Mouse (Mus musculus) hindbrain, embryonic 14.5 days (tissue): ENCODE measurements around the gene Adra1b. TPM values are rescaled to one million over a fixed set of nuclear protein-coding genes. Genes with fewer than 3 reads are reported as not detected.

Experiments used
- ATAC-seq: fragments of 200-750 bp; cut with Nextera tagmentation; 2 replicates; pipeline ENCODE4 v1.8.0; 2017; ENCODE audit warnings: moderate number of reproducible peaks, mild to moderate bottlenecking, moderate TSS enrichment, moderate library complexity; ENCODE audit not compliant: low FRiP score
- DNase-seq: peaks from one replicate; pipeline ENCODE4 v3.0.0-alpha.2; 2015; ENCODE audit warnings: low spot score
- H3K27ac ChIP-seq: fragments of 300-500 bp; sonication (generic); 2 replicates; pipeline ENCODE4 v1.5.1; 2014; ENCODE audit warnings: mild to moderate bottlenecking, moderate library complexity
- H3K27me3 ChIP-seq: fragments of 300-500 bp; sonication (generic); 2 replicates; pipeline ENCODE4 v1.6.1; 2014; ENCODE audit warnings: mild to moderate bottlenecking, low read length, mixed read lengths; ENCODE audit not compliant: control insufficient read depth, insufficient read depth
- H3K36me3 ChIP-seq: fragments of 300-500 bp; sonication (generic); replicated peaks from 2 replicates; pipeline ENCODE4 v1.6.1; 2014; ENCODE audit not compliant: control insufficient read depth, insufficient read depth
- H3K4me1 ChIP-seq: fragments of 300-500 bp; sonication (generic); replicated peaks from 2 replicates; pipeline ENCODE4 v1.6.1; 2014; ENCODE audit warnings: antibody characterized with exemption, low read length, mixed read lengths; ENCODE audit not compliant: control insufficient read depth, insufficient read depth
- H3K4me2 ChIP-seq: fragments of 300-500 bp; sonication (generic); replicated peaks from 2 replicates; pipeline ENCODE4 v1.6.1; 2014; ENCODE audit warnings: mild to moderate bottlenecking, moderate library complexity
- H3K4me3 ChIP-seq: fragments of 300-500 bp; sonication (generic); replicated peaks from 2 replicates; pipeline ENCODE4 v1.5.1; 2014; ENCODE audit warnings: mild to moderate bottlenecking, low read length
- H3K9ac ChIP-seq: fragments of 300-500 bp; sonication (generic); 2 replicates; pipeline ENCODE4 v1.6.1; 2014
- H3K9me3 ChIP-seq: fragments of 300-500 bp; sonication (generic); 2 replicates; pipeline ENCODE4 v1.6.1; 2016; ENCODE audit warnings: low read length; ENCODE audit not compliant: control insufficient read depth
- WGBS: fragments of 180-500 bp; shearing (Covaris S2); extraction: QIAGEN DNeasy Blood & Tissue Kit; methylation state at CpG from one replicate; pipeline ENCODE4 v1.1.7; 2014; 5-methylcytosine and 5-hydroxymethylcytosine counted together
- polyA plus RNA-seq: library from polyadenylated mRNA; unstranded; fragments of >200 nt; fragmentation: Nextera tagmentation; extraction: Ambion mirVana; gene quantifications from 2 replicates; pipeline ENCODE4 v1.2.1, GENCODE M21; 2014

Adra1b gene
- polyA plus RNA-seq, 1 experiment from 2014 or later = 6.2 TPM

GRCm38 (mm10) chr11:43795992-43796391, 105.0 kb downstream of the Adra1b start:
- DNase-seq = no peak
- Histone ChIP-seq H3K9me3 (no peaks in the 10 kb centered on the region), H3K27me3 (no peaks in the 10 kb centered on the region), H3K27ac (no peak overlapping the region), H3K36me3 (no peaks in the 10 kb centered on the region), H3K4me2 (no peak overlapping the region), H3K9ac (no peak overlapping the region), H3K4me1 (no peaks in the 10 kb centered on the region), H3K4me3 (no peak overlapping the region)
- no peak for ATAC-seq
- WGBS = 60% methylated on average over 8 of the region's 8 CpGs

DNA sequence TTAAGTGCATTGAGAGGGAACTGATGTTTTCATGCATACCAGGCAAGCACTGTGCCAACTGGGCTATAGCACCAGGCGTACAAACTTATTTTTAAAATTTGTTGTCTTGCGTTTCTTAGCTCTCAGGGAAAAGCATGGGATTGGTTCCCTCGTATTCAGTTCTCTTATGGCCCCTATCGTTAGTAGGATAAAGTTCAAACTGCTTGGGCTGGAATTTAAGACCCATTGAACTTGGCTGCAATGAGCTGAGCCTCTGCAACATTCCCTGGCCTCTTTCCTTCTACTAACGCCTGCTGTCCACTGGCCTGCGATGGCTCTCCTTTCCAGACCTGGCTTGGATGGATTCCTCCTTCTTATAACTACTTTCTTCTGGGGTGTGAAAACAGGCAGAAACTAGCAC, 110.6 kb downstream of the Adra1b start:
- 91% methylated on average over 6 of the region's 6 CpGs for WGBS
- no peak for ATAC-seq
- no peak for DNase-seq
- H3K27me3 ChIP-seq = no peaks in the 10 kb centered on the region
- no peak overlapping the region for H3K4me3 ChIP-seq
- H3K4me2 ChIP-seq = no peak overlapping the region
- no peaks in the 10 kb centered on the region for H3K36me3 ChIP-seq
- H3K4me1 ChIP-seq = no peaks in the 10 kb centered on the region
- H3K9me3 ChIP-seq = no peaks in the 10 kb centered on the region
- no peak overlapping the region for H3K27ac ChIP-seq
- no peak overlapping the region for H3K9ac ChIP-seq

DNA sequence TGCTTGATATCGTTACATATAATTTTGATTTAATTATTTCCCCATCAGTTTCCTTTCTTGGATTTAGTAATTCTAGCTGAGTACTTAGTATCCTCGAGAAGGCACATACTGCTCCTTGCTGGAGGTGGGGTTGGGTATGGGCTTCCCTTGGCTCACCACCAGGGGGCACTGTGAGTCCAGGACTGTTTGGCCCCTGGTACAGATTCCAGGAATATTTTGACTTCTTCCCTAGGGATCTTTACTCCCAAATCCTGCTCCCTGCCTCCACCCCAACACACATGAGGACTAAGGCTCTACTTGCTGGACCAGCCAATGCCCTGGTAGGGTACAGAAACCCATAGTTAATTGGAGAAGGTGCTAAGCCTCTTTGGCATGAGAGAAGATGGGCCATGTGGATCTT, 117.2 kb downstream of the Adra1b start:
- WGBS = 16% methylated on average over 2 of the region's 2 CpGs
- Histone ChIP-seq H3K27ac (no peak overlapping the region), H3K4me1 (no peaks in the 10 kb centered on the region), H3K27me3 (no peaks in the 10 kb centered on the region), H3K4me3 (no peak overlapping the region), H3K9me3 (no peaks in the 10 kb centered on the region), H3K9ac (no peak overlapping the region), H3K36me3 (no peaks in the 10 kb centered on the region), H3K4me2 (no peak overlapping the region)
- ATAC-seq (0 out of 2 replicates have a peak, but pooled peaks have one; percentile 64), DNase-seq (peak; percentile 70)

GRCm38 (mm10) chr11:43783106-43783505, 117.9 kb downstream of the Adra1b start:
- no peaks in the 10 kb centered on the region for H3K36me3 ChIP-seq
- 69% methylated on average over 5 of the region's 5 CpGs for WGBS
- no peaks in the 10 kb centered on the region for H3K27me3 ChIP-seq
- no peak overlapping the region for H3K4me3 ChIP-seq
- H3K9me3 ChIP-seq = no peaks in the 10 kb centered on the region
- H3K9ac ChIP-seq = no peak overlapping the region
- no peaks in the 10 kb centered on the region for H3K4me1 ChIP-seq
- H3K4me2 ChIP-seq = no peak overlapping the region
- no peak for ATAC-seq
- H3K27ac ChIP-seq = no peak overlapping the region
- no peak for DNase-seq

GRCm38 (mm10) chr11:43779551-43779950, 121.5 kb downstream of the Adra1b start:
- WGBS = 88% methylated on average over 5 of the region's 5 CpGs
- H3K27ac ChIP-seq = no peak overlapping the region
- no peak overlapping the region for H3K9ac ChIP-seq
- peaks cover 5% of the 10 kb centered on the region; the same call in 1 of the 2 replicates for H3K4me1 ChIP-seq
- no peak overlapping the region for H3K4me3 ChIP-seq
- H3K27me3 ChIP-seq = peaks cover 15% of the 10 kb centered on the region
- no peaks in the 10 kb centered on the region for H3K9me3 ChIP-seq
- ATAC-seq (no peak), DNase-seq (no peak)
- H3K36me3 ChIP-seq = no peaks in the 10 kb centered on the region
- H3K4me2 ChIP-seq = no peak overlapping the region

- Histone ChIP-seq H3K9ac (peak overlapping the region; percentile 47; the same call in 1 of the 2 replicates), H3K9me3 (no peaks in the 10 kb centered on the region), H3K27me3 (peaks cover 23% of the 10 kb centered on the region), H3K27ac (no peak overlapping the region), H3K4me1 (peaks cover 5% of the 10 kb centered on the region; the same call in 1 of the 2 replicates), H3K36me3 (no peaks in the 10 kb centered on the region), H3K4me3 (peak overlapping the region; percentile 34), H3K4me2 (peak overlapping the region; percentile 60)
- DNase-seq (no peak), ATAC-seq (no peak; the same call in 1 of the 2 replicates)
- WGBS = 27% methylated on average over 8 of the region's 8 CpGs
Observed at GRCm38 (mm10) chr11:43776324-43776694, 124.7 kb downstream of the Adra1b start.

GRCm38 (mm10) chr11:43775469-43776323, 125.3 kb downstream of the Adra1b start:
- WGBS = 13% methylated on average over 62 of the region's 63 CpGs
- Histone ChIP-seq H3K9me3 (no peaks in the 10 kb centered on the region), H3K4me2 (peak overlapping the region; percentile 60), H3K27ac (no peak overlapping the region), H3K4me1 (peaks cover 5% of the 10 kb centered on the region; the same call in 1 of the 2 replicates), H3K4me3 (peak overlapping the region; percentile 34), H3K9ac (peak overlapping the region; percentile 47; the same call in 1 of the 2 replicates), H3K36me3 (no peaks in the 10 kb centered on the region), H3K27me3 (peaks cover 23% of the 10 kb centered on the region)
- DNase-seq (no peak), ATAC-seq (peak; percentile 48; the same call in 1 of the 2 replicates)

GRCm38 (mm10) chr11:43773725-43774124, 127.3 kb downstream of the Adra1b start:
- DNase-seq = no peak
- Histone ChIP-seq H3K4me3 (no peak overlapping the region), H3K36me3 (no peaks in the 10 kb centered on the region), H3K9me3 (no peaks in the 10 kb centered on the region), H3K4me2 (no peak overlapping the region), H3K27ac (no peak overlapping the region), H3K27me3 (peaks cover 27% of the 10 kb centered on the region), H3K9ac (no peak overlapping the region), H3K4me1 (peaks cover 5% of the 10 kb centered on the region; the same call in 1 of the 2 replicates)
- ATAC-seq = no peak
- 73% methylated on average over 5 of the region's 5 CpGs for WGBS

- H3K27ac ChIP-seq = no peak overlapping the region
- H3K9me3 ChIP-seq = no peaks in the 10 kb centered on the region
- no peaks in the 10 kb centered on the region for H3K4me1 ChIP-seq
- no peaks in the 10 kb centered on the region for H3K36me3 ChIP-seq
- 87% methylated on average over 4 of the region's 4 CpGs for WGBS
- H3K9ac ChIP-seq = no peak overlapping the region
- ATAC-seq = no peak
- H3K4me2 ChIP-seq = no peak overlapping the region
- no peak for DNase-seq
- H3K4me3 ChIP-seq = no peak overlapping the region
- H3K27me3 ChIP-seq = peaks cover 17% of the 10 kb centered on the region
Observed at GRCm38 (mm10) chr11:43770110-43770509, 130.9 kb downstream of the Adra1b start.
